Mouse (Mus musculus): ENCODE data around the gene Eno4. TPM values are rescaled to one million over a fixed set of nuclear protein-coding genes. Genes with fewer than 3 reads are reported as not detected.

Eno4 gene
- polyA plus RNA-seq, 1 experiment from 2014 or later = 0.06 TPM

GRCm38 (mm10) chr19:58919148-58919547, 24.1 kb upstream of the Eno4 start:
- Histone ChIP-seq H3K4me2 (replicated peaks; ENCODE audit: low read depth) (peak overlapping the region; percentile 49), H3K4me3 (ENCODE audit: low read depth, low read length) (peak overlapping the region; percentile 23; the same call in 1 of the 2 replicates)
- no peak for ATAC-seq (ENCODE audit: low FRiP score, low TSS enrichment)

DNA sequence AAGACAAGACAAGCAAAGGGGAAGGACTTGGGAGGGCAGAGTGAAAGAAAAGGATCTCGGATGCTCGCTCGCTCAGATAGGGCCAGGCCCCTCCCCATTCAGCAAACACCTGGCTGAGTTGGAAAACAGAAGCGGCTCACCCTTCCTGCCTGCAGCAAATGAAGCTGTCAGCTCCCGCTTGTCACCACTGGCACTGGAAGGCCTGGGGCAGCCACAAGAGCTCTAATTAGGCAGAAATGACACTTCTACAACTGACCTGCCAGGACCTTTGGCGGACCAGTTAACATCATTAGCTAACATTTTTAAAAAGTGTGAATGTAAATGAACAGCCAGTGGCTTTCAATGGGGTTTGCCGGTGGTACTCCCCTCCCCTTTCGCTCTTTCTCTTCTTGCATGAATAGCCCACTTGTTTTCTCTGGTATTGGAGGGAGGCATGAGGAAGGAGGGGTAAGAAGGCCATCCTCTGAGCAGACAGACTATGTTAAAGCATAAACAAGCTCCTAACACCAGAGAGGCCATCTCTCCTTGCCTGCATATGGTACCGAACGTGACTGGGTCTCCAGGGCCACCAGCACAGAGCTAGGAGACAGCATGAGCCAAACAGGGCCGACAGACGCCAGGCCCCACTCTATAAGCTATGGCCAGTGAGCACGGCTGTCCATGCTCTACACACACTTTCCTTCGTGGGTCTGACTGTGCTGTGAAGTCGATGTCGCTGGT, 12.0 kb upstream of the Eno4 start:
- Histone ChIP-seq H3K4me1 (replicated peaks; ENCODE audit: control insufficient read depth, insufficient read depth) (no peaks in the 10 kb centered on the region), H3K36me3 (ENCODE audit: control insufficient read depth, insufficient read depth, low read length) (no peaks in the 10 kb centered on the region), H3K9ac (ENCODE audit: low read length) (no peak overlapping the region), H3K9me3 (ENCODE audit: control insufficient read depth, low read length) (no peaks in the 10 kb centered on the region), H3K4me3 (ENCODE audit: low read depth, low read length) (no peak overlapping the region), H3K4me2 (replicated peaks; ENCODE audit: low read depth) (no peak overlapping the region), H3K27me3 (ENCODE audit: control insufficient read depth, insufficient read depth, low read length) (no peaks in the 10 kb centered on the region), H3K27ac (replicated peaks) (no peak overlapping the region)
- WGBS = 38% methylated on average over 16 of the region's 16 CpGs
- TF ChIP-seq CTCF (IDR thresholded peaks at IDR 0.05; ENCODE audit: low read depth) (no peak), EP300 (optimal IDR thresholded peaks at IDR 0.05) (no peak)
- ATAC-seq (ENCODE audit: low FRiP score, low TSS enrichment) = no peak
- DNase-seq (ENCODE audit: low spot score) = no peak

More at GRCm38 (mm10) chr19:58919148-58919547, 24.1 kb upstream of the Eno4 start:
- Histone ChIP-seq H3K36me3 (ENCODE audit: control insufficient read depth, insufficient read depth, low read length) (no peaks in the 10 kb centered on the region), H3K9ac (ENCODE audit: low read length) (no peak overlapping the region), H3K27ac (replicated peaks) (no peak overlapping the region), H3K27me3 (ENCODE audit: control insufficient read depth, insufficient read depth, low read length) (no peaks in the 10 kb centered on the region), H3K9me3 (ENCODE audit: control insufficient read depth, low read length) (no peaks in the 10 kb centered on the region), H3K4me1 (replicated peaks; ENCODE audit: control insufficient read depth, insufficient read depth) (no peaks in the 10 kb centered on the region)
- no peak for TF ChIP-seq EP300 (optimal IDR thresholded peaks at IDR 0.05)
- no peak for TF ChIP-seq CTCF (IDR thresholded peaks at IDR 0.05; ENCODE audit: low read depth)
- WGBS = 14% methylated on average over 7 of the region's 7 CpGs
- no peak for DNase-seq (ENCODE audit: low spot score)

DNA sequence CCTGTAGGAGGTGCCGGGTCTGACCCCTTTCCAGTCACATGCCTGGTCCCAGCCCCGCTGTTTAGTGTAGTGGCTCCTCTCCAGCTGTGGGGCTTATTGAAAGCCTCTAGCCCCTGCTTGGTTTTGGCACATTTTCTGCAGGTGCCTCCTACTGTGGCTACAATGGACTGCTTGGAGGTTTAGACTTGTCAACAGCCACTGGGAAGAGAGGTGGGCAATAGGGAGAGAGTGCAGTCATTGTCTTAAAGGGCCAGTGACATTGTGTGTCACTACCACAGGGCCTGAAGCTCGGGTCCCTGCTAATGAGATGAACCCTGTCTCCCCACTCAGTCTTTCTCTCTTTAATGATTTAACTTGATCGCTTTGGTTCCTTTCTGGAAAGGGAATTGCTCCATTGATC, 10.2 kb upstream of the Eno4 start:
- no peak for ATAC-seq (ENCODE audit: low FRiP score, low TSS enrichment)

GRCm38 (mm10) chr19:58945959-58946358, 2.7 kb downstream of the Eno4 start:
- H3K27ac ChIP-seq (replicated peaks) = no peak overlapping the region
- no peaks in the 10 kb centered on the region for H3K36me3 ChIP-seq (ENCODE audit: control insufficient read depth, insufficient read depth, low read length)
- TF ChIP-seq EP300 (optimal IDR thresholded peaks at IDR 0.05) = no peak
- no peak for TF ChIP-seq CTCF (IDR thresholded peaks at IDR 0.05; ENCODE audit: low read depth)
- no peak overlapping the region for H3K4me3 ChIP-seq (ENCODE audit: low read depth, low read length)
- no peak overlapping the region for H3K4me2 ChIP-seq (replicated peaks; ENCODE audit: low read depth)
- no peaks in the 10 kb centered on the region for H3K27me3 ChIP-seq (ENCODE audit: control insufficient read depth, insufficient read depth, low read length)
- DNase-seq (ENCODE audit: low spot score) = no peak
- H3K4me1 ChIP-seq (replicated peaks; ENCODE audit: control insufficient read depth, insufficient read depth) = peaks cover 7% of the 10 kb centered on the region; the same call in 1 of the 2 replicates
- no peaks in the 10 kb centered on the region for H3K9me3 ChIP-seq (ENCODE audit: control insufficient read depth, low read length)
- H3K9ac ChIP-seq (ENCODE audit: low read length) = no peak overlapping the region
- WGBS = 84% methylated on average over 7 of the region's 7 CpGs
- ATAC-seq (ENCODE audit: low FRiP score, low TSS enrichment) = no peak

More for the DNA sequence above, 10.2 kb upstream of the Eno4 start:
- 37% methylated on average over 4 of the region's 4 CpGs for WGBS
- H3K27ac ChIP-seq (replicated peaks) = no peak overlapping the region
- H3K36me3 ChIP-seq (ENCODE audit: control insufficient read depth, insufficient read depth, low read length) = no peaks in the 10 kb centered on the region
- H3K4me1 ChIP-seq (replicated peaks; ENCODE audit: control insufficient read depth, insufficient read depth) = no peaks in the 10 kb centered on the region
- H3K4me3 ChIP-seq (ENCODE audit: low read depth, low read length) = no peak overlapping the region
- H3K4me2 ChIP-seq (replicated peaks; ENCODE audit: low read depth) = no peak overlapping the region
- H3K9ac ChIP-seq (ENCODE audit: low read length) = no peak overlapping the region
- H3K9me3 ChIP-seq (ENCODE audit: control insufficient read depth, low read length) = no peaks in the 10 kb centered on the region
- no peak for TF ChIP-seq CTCF (IDR thresholded peaks at IDR 0.05; ENCODE audit: low read depth)
- TF ChIP-seq EP300 (optimal IDR thresholded peaks at IDR 0.05) = no peak
- no peak for DNase-seq (ENCODE audit: low spot score)
- H3K27me3 ChIP-seq (ENCODE audit: control insufficient read depth, insufficient read depth, low read length) = no peaks in the 10 kb centered on the region

GRCm38 (mm10) chr19:58951521-58951920, 8.3 kb downstream of the Eno4 start:
- H3K4me3 ChIP-seq (ENCODE audit: low read depth, low read length) = no peak overlapping the region
- ATAC-seq (ENCODE audit: low FRiP score, low TSS enrichment) (no peak), DNase-seq (ENCODE audit: low spot score) (no peak)
- WGBS = 85% methylated on average over 3 of the region's 3 CpGs
- no peak overlapping the region for H3K4me2 ChIP-seq (replicated peaks; ENCODE audit: low read depth)
- H3K27ac ChIP-seq (replicated peaks) = no peak overlapping the region
- H3K9me3 ChIP-seq (ENCODE audit: control insufficient read depth, low read length) = no peaks in the 10 kb centered on the region
- H3K4me1 ChIP-seq (replicated peaks; ENCODE audit: control insufficient read depth, insufficient read depth) = no peaks in the 10 kb centered on the region
- TF ChIP-seq EP300 (optimal IDR thresholded peaks at IDR 0.05) = no peak
- no peak for TF ChIP-seq CTCF (IDR thresholded peaks at IDR 0.05; ENCODE audit: low read depth)
- H3K9ac ChIP-seq (ENCODE audit: low read length) = no peak overlapping the region
- no peaks in the 10 kb centered on the region for H3K36me3 ChIP-seq (ENCODE audit: control insufficient read depth, insufficient read depth, low read length)
- H3K27me3 ChIP-seq (ENCODE audit: control insufficient read depth, insufficient read depth, low read length) = no peaks in the 10 kb centered on the region

DNA sequence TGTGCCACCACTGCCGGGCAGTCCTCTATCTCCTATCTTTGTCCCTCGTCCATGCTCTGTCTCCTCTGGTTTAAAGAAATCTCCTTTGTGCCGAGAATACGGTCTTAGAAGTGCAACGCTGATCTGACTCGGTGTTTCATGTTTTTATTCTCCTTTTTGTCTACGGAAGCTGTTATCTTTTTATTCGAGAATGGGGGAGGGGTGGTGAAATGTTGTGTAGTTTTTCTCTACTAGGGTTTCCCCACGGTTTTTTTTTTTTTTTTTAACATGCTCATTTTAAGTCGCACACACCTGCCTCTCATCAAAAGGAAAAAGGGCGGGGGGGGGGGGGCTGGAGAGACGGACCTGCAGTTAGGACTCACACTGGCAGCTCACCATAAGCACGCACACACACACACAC, 9.0 kb downstream of the Eno4 start:
- H3K27me3 ChIP-seq (ENCODE audit: control insufficient read depth, insufficient read depth, low read length) = no peaks in the 10 kb centered on the region
- no peak overlapping the region for H3K4me3 ChIP-seq (ENCODE audit: low read depth, low read length)
- no peaks in the 10 kb centered on the region for H3K4me1 ChIP-seq (replicated peaks; ENCODE audit: control insufficient read depth, insufficient read depth)
- H3K4me2 ChIP-seq (replicated peaks; ENCODE audit: low read depth) = no peak overlapping the region
- no peaks in the 10 kb centered on the region for H3K9me3 ChIP-seq (ENCODE audit: control insufficient read depth, low read length)
- ATAC-seq (ENCODE audit: low FRiP score, low TSS enrichment) (no peak), DNase-seq (ENCODE audit: low spot score) (no peak)
- WGBS = 64% methylated on average over 13 of the region's 13 CpGs
- no peak for TF ChIP-seq CTCF (IDR thresholded peaks at IDR 0.05; ENCODE audit: low read depth)
- TF ChIP-seq EP300 (optimal IDR thresholded peaks at IDR 0.05) = no peak
- no peak overlapping the region for H3K27ac ChIP-seq (replicated peaks)
- no peak overlapping the region for H3K9ac ChIP-seq (ENCODE audit: low read length)
- no peaks in the 10 kb centered on the region for H3K36me3 ChIP-seq (ENCODE audit: control insufficient read depth, insufficient read depth, low read length)

Data from stomach, postnatal 0 days (tissue).